In the genomic region with DNA sequence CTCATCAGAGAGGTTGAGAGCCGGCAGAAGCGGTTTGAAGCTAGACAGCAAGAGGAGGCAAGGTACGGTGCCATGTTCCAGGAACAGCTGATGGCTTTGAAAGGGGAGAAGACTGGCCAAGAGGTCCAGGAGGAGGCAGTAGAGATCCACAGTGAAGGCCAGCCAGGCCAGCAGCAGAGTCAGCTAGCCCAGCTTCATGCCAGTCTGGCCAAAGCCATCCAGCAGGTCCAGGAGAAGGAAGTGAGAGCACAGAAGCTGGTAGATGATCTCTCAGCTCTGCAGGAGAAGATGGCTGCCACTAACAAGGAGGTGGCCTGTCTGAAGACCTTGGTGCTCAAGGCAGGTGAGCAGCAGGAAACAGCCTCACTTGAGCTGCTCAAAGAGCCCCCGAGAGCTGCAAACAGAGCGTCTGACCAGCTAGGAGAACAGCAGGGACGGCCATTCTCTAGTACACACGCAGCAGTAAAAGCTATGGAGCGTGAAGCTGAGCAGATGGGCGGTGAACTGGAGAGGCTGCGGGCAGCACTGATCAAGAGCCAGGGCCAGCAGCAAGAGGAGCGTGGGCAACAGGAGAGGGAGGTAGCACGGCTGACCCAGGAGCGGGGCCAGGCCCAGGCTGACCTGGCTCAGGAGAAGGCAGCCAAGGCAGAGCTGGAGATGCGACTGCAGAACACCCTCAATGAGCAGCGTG, we compare ENCODE assay signal across 11 mouse cellular contexts. TPM values are rescaled to one million over a fixed set of nuclear protein-coding genes. Genes with fewer than 3 reads are reported as not detected.
A peak's percentile ranks its signal among the peaks of the same experiment; 100 is the strongest.
DNase-seq lines count a peak whose midpoint lies in the region; TF ChIP-seq lines count a peak whose summit lies in the region.
"Had no signal": no experiment of that assay in that cellular context is flagged by ENCODE, and none has a peak within 500 bp of the region (broad histone marks: within the 10 kb centered on the region; RNA-seq: fewer than 3 reads in every experiment).

No protein-coding gene starts in this region.

- peak; percentile 51 for DNase-seq in gastrocnemius, adult 2 months
- DNase-seq in gastrocnemius, adult 18-20 months (ENCODE audit: low spot score): no peak
- no peak for DNase-seq in liver, adult 2 months (ENCODE audit: extremely low read depth, low read depth, low spot score)
- DNase-seq in liver (no peak), adipocyte (ENCODE audit: low spot score) (no peak)
- DNase-seq in cerebellum, adult 9-10 months: peak; percentile 77
- DNase-seq in kidney, postnatal 4 days: peak; percentile 37 to 41
- no peak for DNase-seq in adrenal gland, adult 2 months
- DNase-seq: adrenal gland, postnatal 36 days; lung, postnatal 36 days had no signal

- H3K79me2 ChIP-seq in liver, adult 2 months (ENCODE audit: control insufficient read depth, insufficient read depth, low read length): no peaks in the 10 kb centered on the region; the same call in 1 of the 2 replicates

- H3K4me1 ChIP-seq in liver, adult 2 months (ENCODE audit: control insufficient read depth, insufficient read depth, low read length): no peaks in the 10 kb centered on the region

- intact Hi-C loops in gastrocnemius, adult 2 months (cut with DNase I): loop anchor here (2.0 kb wide), 1 partner anchor 35 kb away; no protein-coding TSS in a partner anchor

- no peak for TF ChIP-seq POLR2A in liver, adult 2 months (IDR thresholded peaks at IDR 0.05; ENCODE audit: extremely low read depth, insufficient read depth, low read length)

- WGBS in liver, adult 2 months: 91% methylated on average over 15 of the region's 15 CpGs

- peak overlapping the region; percentile 69 for H3K27ac ChIP-seq in gastrocnemius, adult 2 months
- no peak overlapping the region for H3K27ac ChIP-seq in liver, adult 2 months (replicated peaks; ENCODE audit: insufficient read depth, low read depth, low read length)

- no peak overlapping the region for H3K9ac ChIP-seq in liver, adult 2 months (ENCODE audit: low read depth, low read length)

- peak; percentile 21 for TF ChIP-seq CTCF in gastrocnemius, adult 2 months (IDR thresholded peaks at IDR 0.05)
- peak; percentile 11; the same call in 1 of the 2 replicates for TF ChIP-seq CTCF in liver, adult 2 months (IDR thresholded peaks at IDR 0.05; ENCODE audit: low read depth, low read length)

- H3K4me3 ChIP-seq in gastrocnemius, adult 2 months: peak overlapping the region; percentile 20; the same call in 1 of the 2 replicates
- H3K4me3 ChIP-seq in liver, adult 2 months (ENCODE audit: insufficient read depth, low read depth, low read length): no peak overlapping the region

- peaks cover 62% of the 10 kb centered on the region for H3K36me3 ChIP-seq in liver, adult 2 months (ENCODE audit: control insufficient read depth, insufficient read depth, low read length)

- H3K27me3 ChIP-seq in liver, adult 2 months (ENCODE audit: control insufficient read depth, insufficient read depth, low read length): no peaks in the 10 kb centered on the region
- H3K27me3 ChIP-seq: Patski had no signal

RNA-seq across cellular contexts. Expression of gene Il18bp, which starts 18.9 kb away (rescaled TPM):
- total RNA-seq in gastrocnemius, adult 2 months (2021): 1 to 10 TPM; 1.9 to 2.3 TPM
- total RNA-seq in gastrocnemius, adult 18-20 months (2021): 1 to 10 TPM; 1.5 to 2.3 TPM
- total RNA-seq in liver, adult 2 months (2014; rRNA removed): 15.7 TPM in 2 replicates
- polyA plus RNA-seq in liver, adult 2 months (2012; rRNA removed): 14.2 and 26.4 TPM in 2 replicates
- 10 to 100 TPM in 1 of 2 experiments, 1 to 10 TPM in 1; 6.1 to 22.2 TPM for total RNA-seq in adrenal gland, adult 2 months (2021)
- polyA plus RNA-seq in adrenal gland, adult 2 months (2012; rRNA removed): 15.5 and 18.2 TPM in 2 replicates

Comparison
In these comparisons a context has a peak if more than half of its experiments do, and no peak if none do; other contexts are left out.
1. DNase-seq: peak in gastrocnemius, adult 2 months (single experiment), cerebellum, adult 9-10 months (single experiment) and kidney, postnatal 4 days (2 of 2); none in gastrocnemius, adult 18-20 months (single experiment), liver, adult 2 months (single experiment), liver (single experiment), adrenal gland, adult 2 months (single experiment) and adipocyte (single experiment).